Mouse (Mus musculus) inflammation-experienced regulatory T-cells (primary cell): ENCODE results near the gene Gm15093. TPM values are rescaled to one million over a fixed set of nuclear protein-coding genes. Genes with fewer than 3 reads are reported as not detected.

Experiments
- polyA plus RNA-seq, 2 experiments: library from polyadenylated mRNA; unstranded; fragments of 100-300 nt; shearing (Covaris generic); gene quantifications; one replicate each; pipeline ENCODE4 v1.2.1; 2017

The Gm15093 gene
- polyA plus RNA-seq: not detected

DNA sequence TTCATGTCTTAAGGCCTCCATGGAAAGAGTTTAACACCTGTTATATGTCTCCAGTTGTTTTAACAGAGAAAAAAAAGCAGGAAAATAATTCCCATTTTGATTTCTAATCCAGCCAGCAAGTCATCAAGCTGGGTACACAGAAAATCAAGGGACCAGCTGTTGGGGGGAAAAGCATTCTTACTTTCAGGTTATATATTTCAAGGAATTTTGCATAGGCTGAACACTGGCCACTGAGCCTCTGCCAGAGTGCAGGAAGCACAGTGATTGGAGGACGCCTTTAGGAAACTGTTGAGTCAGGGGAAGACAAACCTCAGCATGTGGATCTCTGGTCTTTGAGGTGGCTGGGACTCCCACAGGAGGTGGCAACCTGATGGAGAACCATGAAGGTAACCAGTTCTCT is at the start of gene Gm15093:
Gm15093 (plus strand) TSS at position 301 of the 400 bp plus-strand sequence.

Other genes starting within 250 kb of the Gm15093 start
- gene Ott, start 198.1 kb upstream of the Gm15093 start, polyA plus RNA-seq: not detected
- not detected for gene Gm15085, start 175.2 kb downstream of the Gm15093 start, polyA plus RNA-seq